Mouse (Mus musculus): ENCODE results near the gene Actn1. TPM values are rescaled to one million over a fixed set of nuclear protein-coding genes. Genes with fewer than 3 reads are reported as not detected.

Actn1 gene
- polyA plus RNA-seq, 1 experiment from 2014 or later: 32.5 TPM

DNA sequence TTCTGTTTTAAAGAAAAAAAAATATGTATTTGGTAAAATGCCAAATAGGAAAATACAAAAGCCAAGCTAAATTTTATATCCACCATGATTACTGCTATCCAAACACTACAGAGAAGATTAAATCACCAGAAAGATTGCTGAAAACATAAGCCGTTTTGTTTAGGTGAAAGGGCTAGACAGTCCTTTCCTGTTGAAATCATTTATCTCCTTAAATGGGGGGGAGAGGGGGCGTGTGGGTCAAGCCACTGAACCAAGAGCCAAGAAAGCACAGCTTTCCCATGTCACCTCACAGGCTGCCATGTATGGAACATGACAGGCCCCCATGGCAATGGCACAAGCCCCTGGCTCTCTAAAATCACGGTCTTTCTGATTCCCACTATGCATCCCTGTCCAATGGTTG, 21.6 kb downstream of the Actn1 start:
- ATAC-seq (replicated peaks; ENCODE audit: low FRiP score, low read depth) (no peak), DNase-seq (ENCODE audit: low spot score) (peak; percentile 74)
- H3K27ac ChIP-seq: no peak overlapping the region
- H3K9ac ChIP-seq (ENCODE audit: low read depth, low read length): no peak overlapping the region
- H3K27me3 ChIP-seq (ENCODE audit: insufficient read depth, low read length): no peaks in the 10 kb centered on the region
- no peak overlapping the region for H3K4me3 ChIP-seq (replicated peaks; ENCODE audit: low read depth, low read length)
- no peaks in the 10 kb centered on the region for H3K36me3 ChIP-seq (ENCODE audit: insufficient read depth, low read length)
- no peaks in the 10 kb centered on the region for H3K9me3 ChIP-seq (replicated peaks; ENCODE audit: low read length)
- peaks cover 6% of the 10 kb centered on the region for H3K4me1 ChIP-seq (replicated peaks; ENCODE audit: insufficient read depth, low read length)
- H3K4me2 ChIP-seq (ENCODE audit: low read length): no peak overlapping the region
- 32% methylated on average over 3 of the region's 3 CpGs for WGBS
- no peak for TF ChIP-seq CTCF (IDR thresholded peaks at IDR 0.05; ENCODE audit: low read depth)

DNA sequence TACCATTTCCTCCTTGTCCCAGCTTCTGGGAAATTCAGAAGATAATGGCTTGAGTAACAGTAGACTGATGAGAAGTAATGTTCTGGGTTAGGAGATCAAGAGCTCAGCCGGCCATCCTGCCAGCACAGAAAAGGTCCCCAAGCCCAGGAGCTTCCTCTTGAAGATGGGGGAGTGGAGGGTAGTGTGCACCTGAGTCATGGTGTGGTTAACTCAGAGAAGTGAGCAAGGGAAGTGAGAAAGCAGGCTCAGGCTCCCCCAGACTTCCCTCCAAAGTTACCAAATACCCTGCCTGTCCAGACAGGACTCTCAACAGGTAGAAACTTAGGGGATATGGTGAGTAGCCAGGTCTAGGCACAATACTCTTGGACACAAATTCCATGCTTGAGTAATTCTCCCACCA, 24.9 kb downstream of the Actn1 start:
- Histone ChIP-seq H3K9ac (ENCODE audit: low read depth, low read length) (no peak overlapping the region), H3K27ac (no peak overlapping the region), H3K4me3 (replicated peaks; ENCODE audit: low read depth, low read length) (no peak overlapping the region), H3K4me1 (replicated peaks; ENCODE audit: insufficient read depth, low read length) (peaks cover 21% of the 10 kb centered on the region), H3K27me3 (ENCODE audit: insufficient read depth, low read length) (no peaks in the 10 kb centered on the region), H3K4me2 (ENCODE audit: low read length) (no peak overlapping the region), H3K9me3 (replicated peaks; ENCODE audit: low read length) (no peaks in the 10 kb centered on the region), H3K36me3 (ENCODE audit: insufficient read depth, low read length) (no peaks in the 10 kb centered on the region)
- ATAC-seq (replicated peaks; ENCODE audit: low FRiP score, low read depth) (no peak), DNase-seq (ENCODE audit: low spot score) (no peak)
- no peak for TF ChIP-seq CTCF (IDR thresholded peaks at IDR 0.05; ENCODE audit: low read depth)
- 83% methylated on average over 1 of the region's 1 CpGs for WGBS

DNA sequence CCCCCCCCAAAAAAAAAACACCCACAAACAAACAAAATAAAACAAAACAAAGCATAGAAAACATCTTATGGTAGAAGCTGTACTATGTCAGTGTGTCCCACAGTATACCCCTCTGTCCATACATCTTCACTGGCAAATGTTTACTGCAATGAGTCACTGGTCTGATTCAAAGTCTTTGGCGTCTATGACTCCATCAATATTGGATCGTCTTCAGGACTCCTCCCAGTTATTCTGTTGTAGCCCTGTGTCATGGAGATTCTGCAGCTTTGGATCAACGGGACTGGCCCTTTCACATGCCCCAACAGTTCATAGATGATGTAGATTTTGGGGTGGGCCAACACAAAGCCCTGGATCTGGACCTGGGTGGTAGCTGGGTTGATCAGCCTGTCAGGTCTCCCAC, 25.9 kb downstream of the Actn1 start:
- no peak for ATAC-seq (replicated peaks; ENCODE audit: low FRiP score, low read depth)
- Histone ChIP-seq H3K36me3 (ENCODE audit: insufficient read depth, low read length) (no peaks in the 10 kb centered on the region), H3K4me3 (replicated peaks; ENCODE audit: low read depth, low read length) (no peak overlapping the region), H3K9ac (ENCODE audit: low read depth, low read length) (no peak overlapping the region), H3K9me3 (replicated peaks; ENCODE audit: low read length) (no peaks in the 10 kb centered on the region), H3K27me3 (ENCODE audit: insufficient read depth, low read length) (no peaks in the 10 kb centered on the region), H3K4me2 (ENCODE audit: low read length) (no peak overlapping the region), H3K4me1 (replicated peaks; ENCODE audit: insufficient read depth, low read length) (peaks cover 29% of the 10 kb centered on the region), H3K27ac (no peak overlapping the region)
- WGBS: 96% methylated on average over 3 of the region's 3 CpGs
- DNase-seq (ENCODE audit: low spot score): no peak
- no peak for TF ChIP-seq CTCF (IDR thresholded peaks at IDR 0.05; ENCODE audit: low read depth)

DNA sequence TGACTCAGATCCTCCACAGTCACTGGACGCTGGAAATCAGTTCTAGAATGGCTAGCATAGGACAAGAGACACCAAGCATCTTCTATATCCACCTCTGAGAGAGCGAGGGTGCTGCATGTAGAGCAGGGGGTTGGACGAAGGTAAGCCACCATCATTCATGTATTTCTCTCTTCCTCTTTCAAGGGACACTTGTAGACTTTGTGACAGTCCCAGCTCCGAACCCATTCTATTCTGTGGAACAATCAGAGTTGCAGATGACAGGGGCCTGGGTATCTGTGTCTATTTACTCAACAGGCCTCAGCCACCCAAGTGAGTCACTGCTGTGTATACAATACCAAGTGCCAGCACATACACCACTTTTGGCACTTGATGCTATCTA, 27.3 kb downstream of the Actn1 start:
- no peak overlapping the region for H3K27ac ChIP-seq

GRCm38 (mm10) chr12:80232076-80232839, 27.9 kb downstream of the Actn1 start:
- Histone ChIP-seq H3K36me3 (ENCODE audit: insufficient read depth, low read length) (no peaks in the 10 kb centered on the region), H3K27me3 (ENCODE audit: insufficient read depth, low read length) (no peaks in the 10 kb centered on the region), H3K9ac (ENCODE audit: low read depth, low read length) (no peak overlapping the region), H3K27ac (peak overlapping the region; percentile 88), H3K4me1 (replicated peaks; ENCODE audit: insufficient read depth, low read length) (peaks cover 40% of the 10 kb centered on the region), H3K4me2 (ENCODE audit: low read length) (no peak overlapping the region), H3K9me3 (replicated peaks; ENCODE audit: low read length) (no peaks in the 10 kb centered on the region), H3K4me3 (replicated peaks; ENCODE audit: low read depth, low read length) (no peak overlapping the region)
- no peak for TF ChIP-seq CTCF (IDR thresholded peaks at IDR 0.05; ENCODE audit: low read depth)
- WGBS: 81% methylated on average over 9 of the region's 9 CpGs
- ATAC-seq (replicated peaks; ENCODE audit: low FRiP score, low read depth): no peak
- DNase-seq (ENCODE audit: low spot score): no peak

More for the DNA sequence above, 27.3 kb downstream of the Actn1 start:
- Histone ChIP-seq H3K9me3 (replicated peaks; ENCODE audit: low read length) (no peaks in the 10 kb centered on the region), H3K27me3 (ENCODE audit: insufficient read depth, low read length) (no peaks in the 10 kb centered on the region), H3K4me1 (replicated peaks; ENCODE audit: insufficient read depth, low read length) (peaks cover 38% of the 10 kb centered on the region), H3K4me3 (replicated peaks; ENCODE audit: low read depth, low read length) (no peak overlapping the region), H3K9ac (ENCODE audit: low read depth, low read length) (no peak overlapping the region), H3K36me3 (ENCODE audit: insufficient read depth, low read length) (no peaks in the 10 kb centered on the region), H3K4me2 (ENCODE audit: low read length) (no peak overlapping the region)
- no peak for TF ChIP-seq CTCF (IDR thresholded peaks at IDR 0.05; ENCODE audit: low read depth)
- DNase-seq (ENCODE audit: low spot score): no peak
- ATAC-seq (replicated peaks; ENCODE audit: low FRiP score, low read depth): no peak
- WGBS: 91% methylated on average over 4 of the region's 4 CpGs

GRCm38 (mm10) chr12:80231317-80231716, 28.9 kb downstream of the Actn1 start:
- no peak overlapping the region for H3K4me3 ChIP-seq (replicated peaks; ENCODE audit: low read depth, low read length)
- no peaks in the 10 kb centered on the region for H3K27me3 ChIP-seq (ENCODE audit: insufficient read depth, low read length)
- DNase-seq (ENCODE audit: low spot score): no peak
- no peak for TF ChIP-seq CTCF (IDR thresholded peaks at IDR 0.05; ENCODE audit: low read depth)
- no peak for ATAC-seq (replicated peaks; ENCODE audit: low FRiP score, low read depth)
- H3K9ac ChIP-seq (ENCODE audit: low read depth, low read length): no peak overlapping the region
- H3K4me2 ChIP-seq (ENCODE audit: low read length): no peak overlapping the region
- H3K27ac ChIP-seq: peak overlapping the region; percentile 88
- peaks cover 40% of the 10 kb centered on the region for H3K4me1 ChIP-seq (replicated peaks; ENCODE audit: insufficient read depth, low read length)
- 27% methylated on average over 5 of the region's 5 CpGs for WGBS
- H3K9me3 ChIP-seq (replicated peaks; ENCODE audit: low read length): no peaks in the 10 kb centered on the region
- H3K36me3 ChIP-seq (ENCODE audit: insufficient read depth, low read length): no peaks in the 10 kb centered on the region
